Mouse (Mus musculus) cerebellum, postnatal 14 days (tissue): ENCODE measurements around the gene Gjd2.
A peak's percentile ranks its signal among the peaks of the same experiment; 100 is the strongest.

Experiments used
- DNase-seq, 2 experiments: peaks; one replicate each; pipeline ENCODE4 v3.0.0; 2021; ENCODE audit warnings: mixed read lengths in 2 of 2

Gene Gjd2

GRCm38 (mm10) chr2:114013295-114013771 lies at the start of gene Gjd2:
Gene Gjd2 (minus strand): TSS chr2:114013619.
- peak; percentile 42 to 54 for DNase-seq

DNA sequence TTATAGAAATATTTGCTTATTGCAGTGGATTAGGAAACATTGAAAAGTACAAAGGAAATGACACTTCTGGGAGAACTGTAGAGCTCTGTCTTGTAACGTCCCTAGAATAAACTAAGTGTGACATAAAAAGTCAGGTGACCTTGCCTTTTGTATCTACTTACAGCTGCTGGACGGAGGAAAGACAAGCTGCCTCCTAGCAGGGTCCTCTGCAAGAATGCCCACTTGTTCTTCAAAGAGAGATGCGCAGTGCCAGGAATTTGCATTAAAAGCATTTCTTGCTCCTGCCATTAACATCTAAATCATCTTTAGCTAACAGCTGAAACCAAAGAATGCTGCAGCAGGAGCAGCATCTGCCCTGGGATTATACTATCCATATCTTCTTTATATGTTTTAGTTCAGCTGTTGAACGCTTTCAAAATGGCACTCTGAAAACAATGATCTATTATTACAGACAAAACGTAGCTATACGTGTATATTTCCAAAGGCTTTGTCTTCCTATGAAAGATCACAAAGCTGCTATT lies 46.7 kb upstream of the Gjd2 start:
- no peak for DNase-seq

GRCm38 (mm10) chr2:114059608-114060007 lies 46.2 kb upstream of the Gjd2 start:
- DNase-seq: no peak

DNA sequence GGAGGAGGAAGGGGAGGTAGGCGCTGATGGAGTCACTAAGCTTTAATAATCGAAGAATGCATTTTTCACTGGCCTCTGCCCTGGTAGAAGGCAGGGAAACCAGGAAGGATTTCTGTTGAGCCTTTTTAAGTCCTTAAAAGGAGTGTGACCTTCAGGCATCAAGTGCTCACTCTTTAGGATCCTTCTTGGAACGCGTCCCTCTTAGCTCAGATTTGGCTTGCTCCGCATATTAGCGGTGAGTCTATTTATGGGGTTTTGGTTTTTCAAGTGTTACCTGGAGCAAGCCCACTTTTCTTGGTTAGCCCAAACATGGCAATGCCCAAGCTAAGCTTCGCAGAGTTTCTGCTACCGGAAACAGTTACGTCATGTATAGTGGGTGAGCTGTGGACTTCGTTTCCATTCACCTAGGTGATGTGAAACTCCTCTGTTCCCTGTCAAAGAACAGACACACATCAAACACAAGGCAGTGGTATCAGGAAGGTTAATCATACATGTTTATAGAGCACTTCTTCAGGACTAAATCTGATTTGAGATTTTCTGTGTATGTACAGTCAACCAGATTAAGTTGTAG lies 44.9 kb upstream of the Gjd2 start:
- peak; percentile 6 to 21 for DNase-seq

GRCm38 (mm10) chr2:114057303-114057853 lies 44.0 kb upstream of the Gjd2 start:
- DNase-seq: peak; percentile 80 to 86

DNA sequence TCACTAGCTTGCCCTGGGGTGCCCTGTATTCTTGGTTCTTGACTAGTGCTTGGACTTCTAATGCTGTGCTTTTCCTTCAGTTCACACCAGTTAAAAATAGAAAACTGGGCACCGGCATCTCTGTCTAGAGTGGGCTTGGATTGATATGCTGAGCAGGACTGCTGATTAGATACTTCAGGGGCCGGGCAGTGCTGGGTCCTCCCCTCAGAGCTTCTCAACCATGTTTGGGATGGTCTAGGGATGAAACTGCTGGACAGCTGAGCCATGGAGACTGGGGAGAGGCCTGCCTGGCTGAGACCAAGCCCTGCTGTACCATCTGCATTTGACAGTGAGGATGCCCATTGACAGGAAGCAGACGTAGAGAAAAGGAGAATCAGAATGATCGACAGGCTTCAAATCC lies 40.7 kb upstream of the Gjd2 start:
- no peak for DNase-seq

DNA sequence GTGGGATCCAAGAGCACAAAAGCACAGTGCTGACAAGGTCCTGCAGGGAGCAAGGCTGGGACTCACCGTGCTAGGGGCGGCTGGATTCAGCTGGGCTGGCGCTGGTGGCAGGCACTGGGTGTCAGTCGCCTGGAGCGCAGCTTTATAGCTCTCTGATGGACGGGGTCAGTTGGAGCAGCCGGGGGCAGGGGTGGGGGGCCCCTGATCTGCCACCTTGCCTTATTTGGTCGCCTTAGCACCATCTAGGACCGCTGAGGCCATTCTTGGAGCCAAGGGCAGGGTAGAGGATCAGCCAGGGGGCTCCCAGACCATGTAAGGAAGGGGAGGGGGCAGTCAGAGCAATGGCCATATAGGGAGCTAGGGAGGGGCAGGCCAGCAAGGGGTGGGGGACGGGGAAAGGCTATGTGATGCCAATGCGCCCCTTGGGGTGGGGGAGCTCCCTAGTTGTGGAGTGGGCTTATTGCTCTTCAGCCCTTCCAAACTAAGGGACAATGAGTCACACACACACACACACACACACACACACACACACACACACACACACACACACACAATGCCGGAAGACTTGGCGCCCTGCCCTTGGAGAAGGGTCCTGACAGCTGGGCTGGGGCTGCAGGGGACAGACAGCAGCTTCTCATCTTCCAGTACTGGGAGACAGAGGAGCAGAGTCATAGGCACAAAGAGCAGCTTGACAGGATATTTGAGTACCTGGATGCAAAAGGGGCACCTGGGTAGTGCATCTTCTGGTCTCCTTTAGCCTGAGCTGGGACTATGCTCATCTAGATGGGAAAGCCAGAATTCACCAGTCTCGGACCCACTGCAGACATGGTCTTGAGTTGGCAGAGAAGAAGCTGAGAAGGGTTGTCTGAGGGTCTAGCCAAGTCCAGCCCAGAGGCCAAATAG lies 39.5 kb upstream of the Gjd2 start, which contains the start of gene Actc1:
Gene Actc1, minus strand, starts transcription at position 853 of the 903 bp plus-strand sequence.
- peak; percentile 18 to 32 for DNase-seq

- DNase-seq: no peak
Observed at GRCm38 (mm10) chr2:114051871-114052241, 38.4 kb upstream of the Gjd2 start.

DNA sequence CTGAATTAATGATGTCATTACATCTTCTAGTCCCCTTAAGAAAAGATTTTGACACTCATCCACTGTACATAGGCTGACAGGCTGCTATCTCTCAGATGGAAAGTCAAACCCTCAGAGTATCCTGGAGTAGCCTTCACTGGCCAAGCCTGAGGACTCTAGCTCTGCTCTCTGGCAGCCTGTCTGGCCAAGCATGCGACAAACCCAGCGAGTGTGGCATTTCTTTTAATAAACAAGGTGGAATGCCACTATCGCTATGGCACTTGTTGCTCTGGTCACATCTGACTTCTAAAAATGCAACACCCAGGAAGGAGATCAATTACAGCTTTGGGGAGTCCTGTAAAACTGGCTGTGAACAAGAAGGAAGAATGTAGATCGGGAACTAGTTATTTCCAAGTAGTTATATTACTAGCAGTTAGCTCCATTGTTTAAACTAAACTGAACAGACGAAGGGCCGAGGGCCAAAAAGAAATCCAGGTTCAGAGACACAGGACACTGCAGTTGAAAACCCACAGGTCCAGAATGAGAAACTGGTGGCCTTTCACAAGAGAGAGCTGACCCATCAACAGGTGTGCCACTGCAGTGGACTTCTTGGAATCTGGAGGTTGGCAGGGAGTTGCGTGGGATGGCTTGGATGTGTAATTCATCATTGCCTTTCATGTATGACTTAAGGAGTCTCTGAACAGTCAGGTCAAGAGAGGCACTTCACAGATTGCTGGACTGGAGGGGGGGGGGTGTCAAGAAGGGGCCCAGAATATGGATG lies 37.9 kb upstream of the Gjd2 start:
- DNase-seq: no peak

DNA sequence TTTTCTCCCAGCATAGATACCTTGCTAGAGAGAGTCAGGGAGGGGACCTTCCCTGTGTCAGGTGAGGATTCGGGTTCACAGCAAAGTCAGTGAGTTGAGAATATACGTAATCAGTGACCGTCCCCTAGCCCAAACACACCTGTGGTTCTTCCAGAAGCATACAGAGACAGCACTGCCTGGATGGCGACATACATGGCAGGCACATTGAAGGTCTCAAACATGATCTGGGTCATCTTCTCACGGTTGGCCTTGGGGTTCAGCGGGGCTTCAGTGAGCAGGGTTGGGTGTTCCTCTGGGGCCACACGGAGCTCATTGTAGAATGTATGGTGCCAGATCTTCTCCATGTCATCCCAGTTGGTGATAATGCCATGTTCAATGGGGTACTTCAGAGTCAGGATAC lies 36.7 kb upstream of the Gjd2 start:
- no peak for DNase-seq

GRCm38 (mm10) chr2:114049372-114049771 lies 36.0 kb upstream of the Gjd2 start:
- no peak for DNase-seq

GRCm38 (mm10) chr2:114047960-114048611 lies 34.7 kb upstream of the Gjd2 start:
- no peak for DNase-seq

DNA sequence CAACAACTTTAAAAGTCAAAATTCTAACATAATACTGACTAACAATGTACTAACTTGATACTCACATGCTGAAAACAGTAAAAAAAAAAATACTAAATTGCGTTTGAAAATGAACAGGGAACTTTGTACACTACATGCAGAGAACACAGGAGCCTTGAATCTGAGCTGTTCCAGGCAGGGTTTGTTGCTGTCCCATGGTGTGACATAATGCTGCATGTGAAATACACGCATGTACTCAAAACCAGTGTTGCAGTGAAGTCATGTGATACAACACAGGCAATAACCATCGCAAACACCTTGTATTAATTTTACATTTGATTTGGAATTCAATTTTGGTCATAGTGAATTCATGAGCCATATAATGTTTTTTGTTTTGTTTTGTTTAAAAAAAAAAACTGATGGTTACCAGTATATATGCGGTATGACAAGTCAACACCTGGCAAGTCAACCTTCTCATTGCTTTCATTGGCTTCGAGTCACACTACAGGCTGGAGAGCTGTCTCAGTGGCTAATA lies 32.8 kb upstream of the Gjd2 start:
- DNase-seq: no peak

DNA sequence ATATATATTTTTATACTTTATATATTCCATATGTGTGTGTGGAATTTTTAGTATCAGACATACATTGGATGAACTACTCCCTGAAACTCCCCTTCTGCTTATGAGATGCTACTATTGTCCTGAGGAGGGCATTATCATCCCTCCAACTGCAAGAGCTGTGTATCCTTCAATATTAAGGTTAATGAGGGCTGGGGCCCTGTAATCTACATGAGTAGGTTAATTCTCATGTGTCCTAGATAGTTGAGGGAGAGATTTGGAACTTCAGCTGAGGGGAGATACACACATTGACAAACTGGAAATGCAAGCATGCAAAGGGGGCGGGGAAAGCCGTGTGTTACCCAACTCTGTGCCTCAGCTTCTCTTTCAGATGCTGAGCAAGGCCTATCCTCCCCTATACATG lies 24.5 kb upstream of the Gjd2 start:
- no peak for DNase-seq

GRCm38 (mm10) chr2:114032259-114032658 lies 18.8 kb upstream of the Gjd2 start:
- no peak for DNase-seq

DNA sequence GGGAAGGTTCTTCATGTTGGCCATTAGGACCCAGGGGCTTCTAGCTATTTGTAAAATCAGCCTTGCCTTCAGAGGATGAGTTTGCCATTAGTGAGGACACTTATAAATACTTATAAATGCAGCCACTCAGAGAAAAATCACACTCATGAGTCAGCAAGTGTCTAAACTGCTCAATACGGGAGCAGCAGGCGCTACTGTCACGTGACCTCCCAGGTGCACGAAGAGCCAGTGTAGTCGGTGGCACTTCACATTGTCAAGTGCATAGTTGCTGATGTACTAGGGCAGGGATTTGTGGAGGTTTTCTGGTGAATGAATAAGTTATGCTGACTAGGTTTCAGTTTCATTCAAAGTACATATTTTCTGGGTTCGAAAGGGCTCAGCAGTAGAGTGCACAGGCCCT lies 10.0 kb upstream of the Gjd2 start:
- no peak for DNase-seq

GRCm38 (mm10) chr2:114020210-114020563 lies 6.8 kb upstream of the Gjd2 start:
- no peak for DNase-seq

DNA sequence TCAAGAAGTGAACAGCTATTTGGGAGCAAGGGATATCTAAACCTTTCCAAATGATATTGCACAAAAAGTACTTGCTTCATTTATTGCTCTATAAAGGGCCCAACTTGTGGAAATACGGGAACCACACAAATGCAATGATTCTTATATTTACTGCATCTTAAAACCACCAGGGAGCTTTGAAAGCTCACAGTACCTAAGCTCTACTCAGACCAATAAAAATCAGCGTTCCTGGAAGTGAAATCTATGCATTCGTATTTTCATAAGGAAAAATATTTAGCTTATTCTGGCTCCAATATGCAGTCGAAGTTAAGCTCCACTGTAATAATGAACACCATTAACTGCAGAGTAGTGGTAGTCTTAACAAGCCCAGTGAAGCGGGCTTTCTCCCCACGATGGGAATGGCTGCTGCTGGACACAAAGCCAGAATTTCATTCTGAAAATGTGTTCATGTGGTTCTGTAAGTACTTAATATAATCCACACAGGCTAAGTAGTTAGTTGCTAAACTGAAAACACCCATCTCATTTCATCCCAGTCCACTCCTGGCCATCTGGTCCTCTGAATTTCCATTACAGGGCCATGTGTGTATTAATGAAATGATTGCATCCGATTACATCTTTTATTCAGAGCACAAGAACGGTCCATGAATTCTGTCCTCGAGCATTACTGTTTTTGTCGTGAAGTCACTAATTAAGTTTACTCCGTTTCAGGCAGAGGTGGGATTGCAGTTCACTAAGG lies 6.2 kb upstream of the Gjd2 start:
- no peak for DNase-seq

DNA sequence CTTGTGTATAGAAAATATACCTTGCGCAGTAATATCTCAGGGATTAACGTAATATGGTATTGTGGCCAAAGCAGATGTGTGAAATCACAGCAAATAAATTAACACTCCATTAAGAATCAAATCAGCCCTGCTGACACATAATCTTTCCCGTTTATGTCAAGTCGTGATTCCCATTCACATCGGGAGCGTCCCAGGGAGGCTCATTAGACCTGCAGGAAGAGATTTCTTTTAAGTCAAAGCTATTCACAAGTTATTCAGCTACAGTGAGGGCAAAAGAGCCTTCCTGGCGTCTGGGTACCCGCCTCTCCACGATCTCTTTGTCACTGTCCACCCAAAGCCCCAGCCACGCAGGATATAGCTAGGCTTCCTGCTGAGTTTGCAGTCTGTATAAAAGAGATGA lies 4.7 kb upstream of the Gjd2 start:
- DNase-seq: no peak

GRCm38 (mm10) chr2:114014839-114015238 lies 1.4 kb upstream of the Gjd2 start:
- no peak for DNase-seq

DNA sequence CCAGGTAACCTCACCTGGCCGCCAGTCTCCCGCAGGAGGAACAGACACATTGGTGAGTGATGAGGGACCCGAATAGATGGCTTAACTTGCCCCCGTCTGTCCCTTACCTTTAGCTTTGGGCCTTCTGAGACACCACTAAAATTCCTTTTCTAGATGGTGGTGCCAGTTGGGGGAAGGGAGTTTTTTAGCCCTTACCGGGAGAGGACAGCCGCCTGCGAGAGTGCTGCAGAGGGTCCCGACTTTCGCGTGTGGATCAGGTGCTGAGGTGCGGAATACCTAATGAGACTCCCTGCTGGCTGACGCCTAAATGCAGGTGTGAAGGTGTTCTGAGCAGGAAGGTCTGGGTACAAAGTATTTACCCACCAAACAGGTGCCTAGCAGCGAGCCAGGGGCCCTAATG lies 427 bp upstream of the Gjd2 start:
- no peak for DNase-seq
